Mouse (Mus musculus): ENCODE results near the gene Morc2a.

- no peak for TF ChIP-seq CHD2 (IDR thresholded peaks at IDR 0.05; ENCODE audit: low read depth, low read length)
- no peak for TF ChIP-seq HCFC1 (IDR thresholded peaks at IDR 0.05; ENCODE audit: borderline replicate concordance, insufficient read depth, low read length)
- TF ChIP-seq ZNF384 (IDR thresholded peaks at IDR 0.05; ENCODE audit: low read depth, low read length): no peak
Observed at GRCm38 (mm10) chr11:3669849-3670248, 20.9 kb downstream of the Morc2a start.
